ENCODE assay signal across 18 mouse cellular contexts in the genomic region with DNA sequence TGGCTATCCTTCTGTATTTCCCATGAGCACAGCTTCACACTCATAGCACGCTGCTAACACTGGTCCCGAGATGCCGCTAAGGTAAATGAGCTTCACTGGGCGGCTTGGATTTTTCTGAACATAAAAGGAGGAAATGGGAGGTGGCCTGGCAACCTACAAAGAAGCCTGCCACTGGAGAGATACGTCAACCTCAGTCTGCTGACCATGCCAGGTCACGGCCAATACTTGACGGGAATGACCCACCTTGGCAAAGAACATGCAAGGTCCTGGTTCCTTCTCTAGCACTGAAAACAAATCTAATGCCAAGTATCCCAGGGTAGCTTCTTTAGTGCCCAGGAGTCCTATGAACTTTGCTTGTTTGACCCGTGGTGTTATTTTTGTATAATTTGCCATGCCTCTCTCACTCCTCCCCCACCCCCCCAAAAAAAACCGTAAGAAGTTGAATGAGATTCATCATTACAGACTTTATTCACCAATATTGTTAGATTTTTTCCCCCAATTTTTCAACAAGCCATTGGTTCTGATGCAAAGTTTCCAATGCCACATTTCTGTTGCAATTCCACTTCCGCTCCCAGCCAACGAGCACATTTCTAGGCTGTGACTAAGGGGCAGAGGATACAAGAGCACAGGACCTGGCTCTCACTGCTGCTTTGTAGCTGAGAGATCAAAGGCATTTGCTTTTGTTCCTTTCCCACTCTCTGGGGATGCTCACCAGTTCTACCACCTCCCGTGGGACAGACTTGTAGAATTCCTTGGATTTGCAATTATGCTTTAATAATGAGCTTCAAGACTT.
DNase-seq lines count a peak whose midpoint lies in the region; ATAC-seq lines count a peak whose summit lies in the region.
"Had no signal": no experiment of that assay in that cellular context is flagged by ENCODE, and none has a peak within 500 bp of the region (broad histone marks: within the 10 kb centered on the region; RNA-seq: fewer than 3 reads in every experiment).

No protein-coding gene starts in this region.

- H3K27me3 ChIP-seq in kidney, embryonic 15.5 days: no peaks in the 10 kb centered on the region
- H3K27me3 ChIP-seq: CH12.LX; forebrain, embryonic 15.5 days had no signal

- no peak overlapping the region for H3K9ac ChIP-seq in kidney, embryonic 15.5 days
- H3K9ac ChIP-seq: forebrain, embryonic 15.5 days; midbrain, embryonic 12.5 days had no signal

- no peak overlapping the region for H3K27ac ChIP-seq in kidney, embryonic 15.5 days
- H3K27ac ChIP-seq: forebrain, embryonic 15.5 days; kidney, postnatal 0 days; midbrain, embryonic 12.5 days had no signal

- no peaks in the 10 kb centered on the region for H3K36me3 ChIP-seq in kidney, embryonic 15.5 days
- H3K36me3 ChIP-seq: forebrain, embryonic 15.5 days; midbrain, embryonic 12.5 days had no signal

- H3K4me2 ChIP-seq in kidney, embryonic 15.5 days: no peak overlapping the region
- H3K4me2 ChIP-seq: forebrain, embryonic 15.5 days; midbrain, embryonic 12.5 days had no signal

- no peak overlapping the region for H3K4me3 ChIP-seq in kidney, embryonic 15.5 days (replicated peaks)
- H3K4me3 ChIP-seq: forebrain, embryonic 15.5 days; midbrain, embryonic 12.5 days had no signal

- no peaks in the 10 kb centered on the region for H3K9me3 ChIP-seq in kidney, embryonic 15.5 days (replicated peaks)
- H3K9me3 ChIP-seq: forebrain, embryonic 15.5 days; midbrain, embryonic 12.5 days had no signal

- ATAC-seq in kidney, embryonic 15.5 days (replicated peaks; ENCODE audit: low FRiP score): no peak
- ATAC-seq: forebrain, embryonic 15.5 days had no signal

- WGBS in kidney, embryonic 15.5 days: 71% methylated on average over 12 of the region's 12 CpGs

- H3K4me1 ChIP-seq in kidney, embryonic 15.5 days: 0 out of 2 replicates have a peak, but pooled peaks cover 9% of the 10 kb centered on the region
- H3K4me1 ChIP-seq: forebrain, embryonic 15.5 days; midbrain, embryonic 12.5 days had no signal

- DNase-seq in kidney, adult 11 months: peak; percentile 10
- DNase-seq in 3T3-L1 (ENCODE audit: low read depth, low spot score): peak; percentile 65
- peak; percentile 79 for DNase-seq in Muller cell, postnatal 12 days (ENCODE audit: inconsistent ontology term)
- DNase-seq in kidney, postnatal 36 days: peak; percentile 22 to 35
- no peak for DNase-seq in layer of hippocampus, adult 9-11 months
- no peak for DNase-seq in left cerebral cortex, adult 8-10 months (ENCODE audit: low spot score in 2 of 2)
- DNase-seq: cerebellum, adult 9-10 months; heart, postnatal 4 days; lung, adult 2 months; lung, postnatal 4 days; retina, postnatal 1 day; right cerebral cortex, postnatal 4 days; thymus, postnatal 14 days had no signal

Comparison
In these comparisons a context has a peak if more than half of its experiments do, and no peak if none do; other contexts are left out.
1. DNase-seq: peak in kidney, adult 11 months (single experiment), 3T3-L1 (single experiment), Muller cell, postnatal 12 days (single experiment) and kidney, postnatal 36 days (2 of 2); none in layer of hippocampus, adult 9-11 months (single experiment) and left cerebral cortex, adult 8-10 months (0 of 2).